Mouse (Mus musculus) CH12.LX (cell line): ENCODE measurements at regions not wholly inside any gene's neighbourhood (a gene's known extent, or its start where the extent isn't known, plus 50 kb on each side); places are given as distances from the start of the nearest gene placed in this dataset.

Experiments
- CTCF ChIP-seq, 2 experiments: IDR thresholded peaks in 1 of 2; conservative IDR thresholded peaks in 1 of 2; 2 replicates each; pipeline ENCODE4 v1.5.1; 2011 to 2012; ENCODE audit warnings: low read depth in 2 of 2, low read length in 2 of 2, improper control_type of control experiment in 1 of 2, inconsistent platforms in 1 of 2, mild to moderate bottlenecking in 1 of 2, moderate library complexity in 1 of 2
- MAX ChIP-seq: IDR thresholded peaks from 2 replicates; pipeline ENCODE4 v1.6.1; 2011; ENCODE audit warnings: low read length, improper control_type of control experiment
- POLR2AphosphoS2 ChIP-seq: IDR thresholded peaks from 2 replicates; pipeline ENCODE4 v1.6.1; 2011; ENCODE audit warnings: low read depth, low read length, improper control_type of control experiment
- UBTF ChIP-seq: IDR thresholded peaks from 2 replicates; pipeline ENCODE4 v1.6.1; 2012; ENCODE audit warnings: low read depth, mild to moderate bottlenecking, inconsistent platforms, low read length, improper control_type of control experiment, moderate library complexity
- ZMIZ1 ChIP-seq: IDR thresholded peaks from 2 replicates; pipeline ENCODE4 v1.6.1; 2012; ENCODE audit warnings: low read depth, mild to moderate bottlenecking, inconsistent platforms, low read length, improper control_type of control experiment

GRCm38 (mm10) chr6:144927599-144927998 is 145.8 kb upstream of the Sox5 start:
- TF ChIP-seq CTCF (conservative IDR thresholded peaks at IDR 0.05 in 1 of 2, IDR thresholded peaks at IDR 0.05 in 1 of 2; ENCODE audit: low read depth in 2 of 2, low read length in 2 of 2), result no peak
- no peak for TF ChIP-seq UBTF
- no peak for TF ChIP-seq MAX
- TF ChIP-seq POLR2AphosphoS2, result no peak
- no peak for TF ChIP-seq ZMIZ1
